Comparison of ENCODE assay signal across 11 mouse cellular contexts in genomic region chr8:103234374-103234773, GRCm38 (mm10).
DNase-seq lines count a peak whose midpoint lies in the region; ATAC-seq and TF ChIP-seq lines count a peak whose summit lies in the region.
"Had no signal": no experiment of that assay in that cellular context is flagged by ENCODE, and none has a peak within 500 bp of the region (broad histone marks: within the 10 kb centered on the region; RNA-seq: fewer than 3 reads in every experiment).

No protein-coding gene starts in this region.

- no peak overlapping the region for H3K4me2 ChIP-seq in liver, postnatal 0 days (ENCODE audit: low read depth, low read length)
- no peak overlapping the region for H3K4me2 ChIP-seq in embryonic facial prominence, embryonic 15.5 days (replicated peaks)
- no peak overlapping the region for H3K4me2 ChIP-seq in neural tube, embryonic 11.5 days (ENCODE audit: low read depth)
- no peak overlapping the region for H3K4me2 ChIP-seq in forebrain, embryonic 15.5 days (replicated peaks)

- H3K27ac ChIP-seq in liver, postnatal 0 days (ENCODE audit: low read depth): no peak overlapping the region
- H3K27ac ChIP-seq in embryonic facial prominence, embryonic 15.5 days (replicated peaks): peak overlapping the region; percentile 68
- H3K27ac ChIP-seq in neural tube, embryonic 11.5 days (ENCODE audit: low read depth, low read length): no peak overlapping the region
- no peak overlapping the region for H3K27ac ChIP-seq in forebrain, embryonic 15.5 days (replicated peaks)
- H3K27ac ChIP-seq: heart, adult 2 months had no signal

- WGBS in liver, postnatal 0 days (ENCODE audit: insufficient replicate concordance): 45% methylated on average over 2 of the region's 2 CpGs
- WGBS in embryonic facial prominence, embryonic 15.5 days: 31% methylated on average over 2 of the region's 2 CpGs
- WGBS in neural tube, embryonic 11.5 days: 45% methylated on average over 2 of the region's 2 CpGs
- 69% methylated on average over 2 of the region's 2 CpGs for WGBS in forebrain, embryonic 15.5 days

- no peak overlapping the region for H3K9ac ChIP-seq in liver, postnatal 0 days (replicated peaks)
- H3K9ac ChIP-seq in embryonic facial prominence, embryonic 15.5 days: no peak overlapping the region
- no peak overlapping the region for H3K9ac ChIP-seq in neural tube, embryonic 11.5 days (ENCODE audit: low read length)
- no peak overlapping the region for H3K9ac ChIP-seq in forebrain, embryonic 15.5 days (replicated peaks)

- H3K36me3 ChIP-seq in liver, postnatal 0 days (replicated peaks; ENCODE audit: insufficient read depth, low read length): no peaks in the 10 kb centered on the region
- no peaks in the 10 kb centered on the region for H3K36me3 ChIP-seq in embryonic facial prominence, embryonic 15.5 days
- H3K36me3 ChIP-seq in neural tube, embryonic 11.5 days (ENCODE audit: control insufficient read depth, insufficient read depth, low read length): no peaks in the 10 kb centered on the region
- H3K36me3 ChIP-seq in forebrain, embryonic 15.5 days: no peaks in the 10 kb centered on the region

- H3K9me3 ChIP-seq in liver, postnatal 0 days (ENCODE audit: low read length): no peaks in the 10 kb centered on the region
- H3K9me3 ChIP-seq in embryonic facial prominence, embryonic 15.5 days (replicated peaks): no peaks in the 10 kb centered on the region
- H3K9me3 ChIP-seq in neural tube, embryonic 11.5 days (ENCODE audit: control insufficient read depth, low read length): no peaks in the 10 kb centered on the region
- no peaks in the 10 kb centered on the region for H3K9me3 ChIP-seq in forebrain, embryonic 15.5 days

- H3K4me1 ChIP-seq in liver, postnatal 0 days (ENCODE audit: insufficient read depth): no peaks in the 10 kb centered on the region
- peaks cover 16% of the 10 kb centered on the region for H3K4me1 ChIP-seq in embryonic facial prominence, embryonic 15.5 days
- no peaks in the 10 kb centered on the region for H3K4me1 ChIP-seq in neural tube, embryonic 11.5 days (ENCODE audit: control insufficient read depth, insufficient read depth, low read length)
- no peaks in the 10 kb centered on the region; the same call in 1 of the 2 replicates for H3K4me1 ChIP-seq in forebrain, embryonic 15.5 days

- TF ChIP-seq EP300 in liver, postnatal 0 days (IDR thresholded peaks at IDR 0.05; ENCODE audit: low read depth): no peak

- no peak overlapping the region for H3K4me3 ChIP-seq in liver, postnatal 0 days (ENCODE audit: low read depth, low read length)
- H3K4me3 ChIP-seq in embryonic facial prominence, embryonic 15.5 days (replicated peaks): no peak overlapping the region
- H3K4me3 ChIP-seq in neural tube, embryonic 11.5 days (ENCODE audit: low read depth, low read length): no peak overlapping the region
- no peak overlapping the region for H3K4me3 ChIP-seq in forebrain, embryonic 15.5 days
- H3K4me3 ChIP-seq: heart, adult 2 months; myocyte had no signal

- no peaks in the 10 kb centered on the region for H3K27me3 ChIP-seq in liver, postnatal 0 days (ENCODE audit: insufficient read depth, low read length)
- H3K27me3 ChIP-seq in embryonic facial prominence, embryonic 15.5 days: no peaks in the 10 kb centered on the region
- no peaks in the 10 kb centered on the region for H3K27me3 ChIP-seq in neural tube, embryonic 11.5 days (ENCODE audit: control insufficient read depth, insufficient read depth, low read length)
- no peaks in the 10 kb centered on the region for H3K27me3 ChIP-seq in forebrain, embryonic 15.5 days

- TF ChIP-seq CTCF in liver, postnatal 0 days (IDR thresholded peaks at IDR 0.05; ENCODE audit: low read depth): no peak

- no peak for ATAC-seq in liver, postnatal 0 days
- ATAC-seq in embryonic facial prominence, embryonic 15.5 days (ENCODE audit: insufficient number of reproducible peaks, low FRiP score, low TSS enrichment, low read depth): peak; percentile 77
- no peak for ATAC-seq in neural tube, embryonic 11.5 days (ENCODE audit: insufficient read depth, low FRiP score, low TSS enrichment)
- no peak for ATAC-seq in inflammation-experienced regulatory T-cells, adult 6 months
- ATAC-seq in forebrain, embryonic 15.5 days (replicated peaks): no peak

- DNase-seq in liver: peak; percentile 19
- DNase-seq in liver, postnatal 0 days: no peak
- peak; percentile 9 to 41 for DNase-seq in kidney, postnatal 36 days
- DNase-seq in neural tube, embryonic 11.5 days (ENCODE audit: low spot score): peak; percentile 20
- no peak for DNase-seq in cerebellum, adult 18-20 months
- DNase-seq: adrenal gland, postnatal 25 days had no signal

Comparison
In these comparisons a context has a peak if more than half of its experiments do, and no peak if none do; other contexts are left out.
1. DNase-seq: peak in liver (single experiment), kidney, postnatal 36 days (2 of 2) and neural tube, embryonic 11.5 days (single experiment); none in liver, postnatal 0 days (single experiment) and cerebellum, adult 18-20 months (0 of 2).